Mouse (Mus musculus) lung, embryonic 14.5 days (tissue): ENCODE data around the gene Dusp5. TPM values are rescaled to one million over a fixed set of nuclear protein-coding genes. Genes with fewer than 3 reads are reported as not detected.
A peak's percentile ranks its signal among the peaks of the same experiment; 100 is the strongest.

ENCODE experiments used
- ATAC-seq: fragments of 200-750 bp; cut with Nextera tagmentation; 2 replicates; pipeline ENCODE4 v1.8.0; 2017; ENCODE audit warnings: mild to moderate bottlenecking, moderate TSS enrichment, moderate library complexity; ENCODE audit not compliant: insufficient read depth
- DNase-seq: peaks from one replicate; pipeline ENCODE4 v3.0.0-alpha.2; 2015
- H3K27ac ChIP-seq: fragments of 300-500 bp; sonication (generic); 2 replicates; pipeline ENCODE4 v1.5.1; 2014; ENCODE audit warnings: low read depth, mild to moderate bottlenecking, moderate library complexity
- H3K27me3 ChIP-seq: fragments of 300-500 bp; sonication (generic); 2 replicates; pipeline ENCODE4 v1.6.1; 2014; ENCODE audit warnings: low read length, control low read depth; ENCODE audit not compliant: insufficient read depth
- H3K36me3 ChIP-seq: fragments of 300-500 bp; sonication (generic); 2 replicates; pipeline ENCODE4 v1.6.1; 2014; ENCODE audit warnings: control low read depth; ENCODE audit not compliant: insufficient read depth
- H3K4me1 ChIP-seq: fragments of 300-500 bp; sonication (generic); 2 replicates; pipeline ENCODE4 v1.6.1; 2014; ENCODE audit warnings: antibody characterized with exemption, control low read depth; ENCODE audit not compliant: insufficient read depth
- H3K4me2 ChIP-seq: fragments of 300-500 bp; sonication (generic); 2 replicates; pipeline ENCODE4 v1.6.1; 2014; ENCODE audit warnings: mild to moderate bottlenecking
- H3K4me3 ChIP-seq: fragments of 300-500 bp; sonication (generic); 2 replicates; pipeline ENCODE4 v1.5.1; 2014; ENCODE audit warnings: low read depth, low read length
- H3K9ac ChIP-seq: fragments of 300-500 bp; sonication (generic); 2 replicates; pipeline ENCODE4 v1.6.1; 2014
- H3K9me3 ChIP-seq: fragments of 300-500 bp; sonication (generic); 2 replicates; pipeline ENCODE4 v1.6.1; 2016; ENCODE audit warnings: low read depth, low read length, control low read depth
- CTCF ChIP-seq: IDR thresholded peaks from 2 replicates; pipeline ENCODE4 v1.5.1; 2016; ENCODE audit warnings: antibody characterized with exemption, low read depth
- WGBS: fragments of 180-500 bp; shearing (Covaris S2); extraction: QIAGEN DNeasy Blood & Tissue Kit; methylation state at CpG from one replicate; pipeline ENCODE4 v1.1.7; 2014; 5-methylcytosine and 5-hydroxymethylcytosine counted together
- polyA plus RNA-seq: library from polyadenylated mRNA; unstranded; fragments of >200 nt; fragmentation: Nextera tagmentation; extraction: Ambion mirVana; gene quantifications from 2 replicates; pipeline ENCODE4 v1.2.1, GENCODE M21; 2014

Dusp5 gene
- polyA plus RNA-seq, 1 experiment from 2014 or later, result 7.3 TPM

- H3K4me1 ChIP-seq, result no peaks in the 10 kb centered on the region
- under 1% methylated on average over 36 of the region's 36 CpGs for WGBS
- ATAC-seq (no peak), DNase-seq (no peak)
- no peak overlapping the region; the same call in 1 of the 2 replicates for H3K27ac ChIP-seq
- H3K9ac ChIP-seq, result peak overlapping the region; percentile 64
- H3K4me3 ChIP-seq, result peak overlapping the region; percentile 63
- H3K4me2 ChIP-seq, result peak overlapping the region; percentile 90
- no peaks in the 10 kb centered on the region for H3K9me3 ChIP-seq
- H3K27me3 ChIP-seq, result no peaks in the 10 kb centered on the region; the same call in 1 of the 2 replicates
- TF ChIP-seq CTCF, result no peak
- H3K36me3 ChIP-seq, result no peaks in the 10 kb centered on the region
Observed at GRCm38 (mm10) chr19:53529455-53529704, 471 bp downstream of the Dusp5 start.

GRCm38 (mm10) chr19:53529705-53530562 lies 1.0 kb downstream of the Dusp5 start:
- H3K27ac ChIP-seq, result no peak overlapping the region
- peak; percentile 15 for ATAC-seq
- DNase-seq, result peak; percentile 60
- H3K9ac ChIP-seq, result peak overlapping the region; percentile 64
- H3K9me3 ChIP-seq, result no peaks in the 10 kb centered on the region
- no peak for TF ChIP-seq CTCF
- H3K4me1 ChIP-seq, result no peaks in the 10 kb centered on the region
- H3K36me3 ChIP-seq, result no peaks in the 10 kb centered on the region
- peak overlapping the region; percentile 63 for H3K4me3 ChIP-seq
- H3K4me2 ChIP-seq, result peak overlapping the region; percentile 90
- H3K27me3 ChIP-seq, result no peaks in the 10 kb centered on the region; the same call in 1 of the 2 replicates
- WGBS, result 6% methylated on average over 31 of the region's 31 CpGs

- Histone ChIP-seq H3K9me3 (no peaks in the 10 kb centered on the region), H3K27me3 (no peaks in the 10 kb centered on the region; the same call in 1 of the 2 replicates), H3K36me3 (no peaks in the 10 kb centered on the region), H3K9ac (no peak overlapping the region), H3K4me1 (no peaks in the 10 kb centered on the region), H3K27ac (no peak overlapping the region), H3K4me2 (peak overlapping the region; percentile 31; the same call in 1 of the 2 replicates), H3K4me3 (no peak overlapping the region)
- DNase-seq, result peak; percentile 27
- TF ChIP-seq CTCF, result no peak
- WGBS, result 45% methylated on average over 10 of the region's 10 CpGs
- no peak for ATAC-seq
Observed at GRCm38 (mm10) chr19:53531416-53531815, 2.5 kb downstream of the Dusp5 start.

- WGBS, result 51% methylated on average over 6 of the region's 6 CpGs
- no peak overlapping the region for H3K9ac ChIP-seq
Observed at GRCm38 (mm10) chr19:53532021-53532420, 3.1 kb downstream of the Dusp5 start.

GRCm38 (mm10) chr19:53532676-53533075 lies 3.8 kb downstream of the Dusp5 start:
- H3K27ac ChIP-seq, result no peak overlapping the region
- no peak overlapping the region for H3K4me2 ChIP-seq
- ATAC-seq (no peak), DNase-seq (no peak)
- 44% methylated on average over 6 of the region's 6 CpGs for whole genome bisulfite sequencing
- peaks cover 5% of the 10 kb centered on the region; the same call in 1 of the 2 replicates for H3K36me3 ChIP-seq
- no peaks in the 10 kb centered on the region for H3K4me1 ChIP-seq
- no peak for TF ChIP-seq CTCF
- H3K27me3 ChIP-seq, result no peaks in the 10 kb centered on the region; the same call in 1 of the 2 replicates
- H3K9me3 ChIP-seq, result no peaks in the 10 kb centered on the region
- H3K4me3 ChIP-seq, result no peak overlapping the region
- H3K9ac ChIP-seq, result no peak overlapping the region

More at GRCm38 (mm10) chr19:53532021-53532420, 3.1 kb downstream of the Dusp5 start:
- Histone ChIP-seq H3K27me3 (no peaks in the 10 kb centered on the region; the same call in 1 of the 2 replicates), H3K4me3 (no peak overlapping the region), H3K27ac (no peak overlapping the region), H3K4me1 (no peaks in the 10 kb centered on the region), H3K36me3 (no peaks in the 10 kb centered on the region), H3K9me3 (no peaks in the 10 kb centered on the region), H3K4me2 (peak overlapping the region; percentile 31; the same call in 1 of the 2 replicates)
- no peak for ATAC-seq
- DNase-seq, result no peak
- TF ChIP-seq CTCF, result no peak

GRCm38 (mm10) chr19:53533236-53533635 lies 4.3 kb downstream of the Dusp5 start:
- H3K27me3 ChIP-seq, result no peaks in the 10 kb centered on the region; the same call in 1 of the 2 replicates
- WGBS, result 78% methylated on average over 7 of the region's 7 CpGs
- H3K4me1 ChIP-seq, result no peaks in the 10 kb centered on the region
- no peaks in the 10 kb centered on the region for H3K9me3 ChIP-seq
- no peak overlapping the region for H3K4me2 ChIP-seq
- TF ChIP-seq CTCF, result no peak
- no peak overlapping the region for H3K4me3 ChIP-seq
- no peak overlapping the region for H3K9ac ChIP-seq
- ATAC-seq (no peak), DNase-seq (no peak)
- peaks cover 8% of the 10 kb centered on the region; the same call in 1 of the 2 replicates for H3K36me3 ChIP-seq
- H3K27ac ChIP-seq, result no peak overlapping the region

- DNase-seq (no peak), ATAC-seq (no peak)
- TF ChIP-seq CTCF, result no peak
- peaks cover 8% of the 10 kb centered on the region; the same call in 1 of the 2 replicates for H3K36me3 ChIP-seq
- H3K4me3 ChIP-seq, result no peak overlapping the region
- WGBS, result 92% methylated on average over 15 of the region's 15 CpGs
- H3K27ac ChIP-seq, result no peak overlapping the region
- H3K4me2 ChIP-seq, result no peak overlapping the region
- no peak overlapping the region for H3K9ac ChIP-seq
- no peaks in the 10 kb centered on the region for H3K9me3 ChIP-seq
- no peaks in the 10 kb centered on the region for H3K4me1 ChIP-seq
- H3K27me3 ChIP-seq, result no peaks in the 10 kb centered on the region; the same call in 1 of the 2 replicates
Observed at GRCm38 (mm10) chr19:53533810-53534601, 5.1 kb downstream of the Dusp5 start.
